ENCODE assay signal across 8 mouse cellular contexts in genomic region chr2:25372644-25373391, GRCm38 (mm10). TPM values are rescaled to one million over a fixed set of nuclear protein-coding genes. Genes with fewer than 3 reads are reported as not detected.
A peak's percentile ranks its signal among the peaks of the same experiment; 100 is the strongest.
DNase-seq lines count a peak whose midpoint lies in the region; ATAC-seq and TF ChIP-seq lines count a peak whose summit lies in the region.

No protein-coding gene starts in this region.

- no peaks in the 10 kb centered on the region for H3K27me3 ChIP-seq in kidney, embryonic 14.5 days (ENCODE audit: control insufficient read depth, insufficient read depth, low read length)
- H3K27me3 ChIP-seq in intestine, embryonic 15.5 days (replicated peaks) = no peaks in the 10 kb centered on the region
- H3K27me3 ChIP-seq in midbrain, postnatal 0 days (ENCODE audit: insufficient read depth, low read length) = no peaks in the 10 kb centered on the region; the same call in 1 of the 2 replicates

- H3K9me3 ChIP-seq in kidney, embryonic 14.5 days (ENCODE audit: control insufficient read depth, low read length) = no peaks in the 10 kb centered on the region
- H3K9me3 ChIP-seq in intestine, embryonic 15.5 days = no peaks in the 10 kb centered on the region
- H3K9me3 ChIP-seq in midbrain, postnatal 0 days (ENCODE audit: low read length) = no peaks in the 10 kb centered on the region

- no peak for TF ChIP-seq POLR2A in cortical plate, adult 2 months (IDR thresholded peaks at IDR 0.05; ENCODE audit: extremely low read depth, insufficient read depth, low read length)

- H3K9ac ChIP-seq in kidney, embryonic 14.5 days (ENCODE audit: low read depth, low read length) = peak overlapping the region; percentile 69
- H3K9ac ChIP-seq in intestine, embryonic 15.5 days = peak overlapping the region; percentile 73
- H3K9ac ChIP-seq in midbrain, postnatal 0 days (replicated peaks; ENCODE audit: low read length, poor library complexity, severe bottlenecking) = peak overlapping the region; percentile 59

- peaks cover 25% of the 10 kb centered on the region for H3K36me3 ChIP-seq in kidney, embryonic 14.5 days (ENCODE audit: control insufficient read depth, insufficient read depth, low read length)
- peaks cover 6% of the 10 kb centered on the region for H3K36me3 ChIP-seq in intestine, embryonic 15.5 days
- H3K36me3 ChIP-seq in midbrain, postnatal 0 days (ENCODE audit: insufficient read depth, low read length) = no peaks in the 10 kb centered on the region

- H3K4me3 ChIP-seq in kidney, embryonic 14.5 days (ENCODE audit: low read length) = peak overlapping the region; percentile 55
- peak overlapping the region; percentile 43 for H3K4me3 ChIP-seq in cortical plate, adult 2 months (ENCODE audit: insufficient read depth, low read length)
- H3K4me3 ChIP-seq in intestine, embryonic 15.5 days (replicated peaks) = peak overlapping the region; percentile 80
- peak overlapping the region; percentile 59 for H3K4me3 ChIP-seq in midbrain, postnatal 0 days (ENCODE audit: low read depth, low read length)

- WGBS in kidney, embryonic 14.5 days = 1% methylated on average over 42 of the region's 42 CpGs
- 3% methylated on average over 42 of the region's 42 CpGs for WGBS in intestine, embryonic 15.5 days
- 1% methylated on average over 42 of the region's 42 CpGs for WGBS in midbrain, postnatal 0 days

- ATAC-seq in kidney, embryonic 14.5 days (ENCODE audit: low FRiP score, low TSS enrichment) = no peak
- ATAC-seq in intestine, embryonic 15.5 days = peak; percentile 26
- peak; percentile 8; the same call in 1 of the 2 replicates for ATAC-seq in midbrain, postnatal 0 days (ENCODE audit: low FRiP score)

- H3K4me2 ChIP-seq in kidney, embryonic 14.5 days (replicated peaks; ENCODE audit: low read depth, low read length) = peak overlapping the region; percentile 97
- peak overlapping the region; percentile 96 for H3K4me2 ChIP-seq in intestine, embryonic 15.5 days (replicated peaks)
- H3K4me2 ChIP-seq in midbrain, postnatal 0 days (ENCODE audit: low read depth, low read length, poor library complexity, severe bottlenecking) = peak overlapping the region; percentile 88

- peaks cover 16% of the 10 kb centered on the region for H3K4me1 ChIP-seq in kidney, embryonic 14.5 days (ENCODE audit: control insufficient read depth, insufficient read depth, low read length)
- H3K4me1 ChIP-seq in cortical plate, adult 2 months (ENCODE audit: control insufficient read depth, insufficient read depth, low read length) = no peaks in the 10 kb centered on the region
- H3K4me1 ChIP-seq in intestine, embryonic 15.5 days (replicated peaks) = peaks cover 30% of the 10 kb centered on the region
- 0 out of 2 replicates have a peak, but pooled peaks cover 5% of the 10 kb centered on the region for H3K4me1 ChIP-seq in midbrain, postnatal 0 days (ENCODE audit: insufficient read depth, low read length)

- TF ChIP-seq CTCF in cortical plate, adult 2 months (IDR thresholded peaks at IDR 0.05; ENCODE audit: extremely low read depth, insufficient read depth, low read length) = no peak
- no peak for TF ChIP-seq CTCF in midbrain, postnatal 0 days (IDR thresholded peaks at IDR 0.05)

- H3K27ac ChIP-seq in kidney, embryonic 14.5 days (ENCODE audit: low read depth, low read length) = no peak overlapping the region
- no peak overlapping the region for H3K27ac ChIP-seq in cortical plate, adult 2 months (ENCODE audit: insufficient read depth, low read length)
- peak overlapping the region; percentile 78 for H3K27ac ChIP-seq in intestine, embryonic 15.5 days
- peak overlapping the region; percentile 1; the same call in 1 of the 2 replicates for H3K27ac ChIP-seq in midbrain, postnatal 0 days (ENCODE audit: low read depth, low read length)

- no peak for DNase-seq in kidney, postnatal 4 days
- no peak for DNase-seq in midbrain, postnatal 0 days (ENCODE audit: low spot score)
- DNase-seq in cerebellum, adult 11 months = no peak
- no peak for DNase-seq in frontal cortex, postnatal 10 days (ENCODE audit: low spot score in 2 of 2)
- DNase-seq in gastrocnemius, postnatal 4 days (ENCODE audit: low spot score in 2 of 2) = no peak

RNA-seq across cellular contexts. Expression of gene Sapcd2, which starts 0.7 kb away (rescaled TPM):
- 45.1 and 47.2 TPM in 2 replicates for polyA plus RNA-seq in kidney, embryonic 14.5 days (2014; fragmentation: Nextera tagmentation; extraction: Ambion mirVana)
- 4.0 and 4.4 TPM in 2 replicates for polyA plus RNA-seq in cortical plate, adult 2 months (2012; rRNA removed)
- 46.8 and 48.8 TPM in 2 replicates for polyA plus RNA-seq in intestine, embryonic 15.5 days (2015; fragmentation: Nextera tagmentation; extraction: Ambion mirVana)
- 18.9 and 21.6 TPM in 2 replicates for total RNA-seq in midbrain, postnatal 0 days (2014; rRNA removed)
- polyA plus RNA-seq in midbrain, postnatal 0 days (2015; fragmentation: Nextera tagmentation; extraction: Ambion mirVana) = 12.7 and 13.4 TPM in 2 replicates
- total RNA-seq in gastrocnemius, postnatal 4 days (2021) = 1 to 10 TPM; 6.2 TPM

RNA-seq across cellular contexts. Expression of gene Uap1l1, which starts 7.3 kb away (rescaled TPM):
- polyA plus RNA-seq in kidney, embryonic 14.5 days (2014; fragmentation: Nextera tagmentation; extraction: Ambion mirVana) = 19.3 and 25.0 TPM in 2 replicates
- 16.6 and 20.4 TPM in 2 replicates for polyA plus RNA-seq in cortical plate, adult 2 months (2012; rRNA removed)
- 105 and 122 TPM in 2 replicates for polyA plus RNA-seq in intestine, embryonic 15.5 days (2015; fragmentation: Nextera tagmentation; extraction: Ambion mirVana)
- total RNA-seq in midbrain, postnatal 0 days (2014; rRNA removed) = 7.9 and 9.9 TPM in 2 replicates
- 11.7 and 14.1 TPM in 2 replicates for polyA plus RNA-seq in midbrain, postnatal 0 days (2015; fragmentation: Nextera tagmentation; extraction: Ambion mirVana)
- 10 to 100 TPM; 11.2 to 14.3 TPM for total RNA-seq in gastrocnemius, postnatal 4 days (2021)

RNA-seq across cellular contexts. Expression of gene Dpp7, which starts 16.7 kb away (rescaled TPM):
- polyA plus RNA-seq in kidney, embryonic 14.5 days (2014; fragmentation: Nextera tagmentation; extraction: Ambion mirVana) = 15.4 and 16.2 TPM in 2 replicates
- 59.8 and 69.1 TPM in 2 replicates for polyA plus RNA-seq in cortical plate, adult 2 months (2012; rRNA removed)
- 46.0 and 48.6 TPM in 2 replicates for polyA plus RNA-seq in intestine, embryonic 15.5 days (2015; fragmentation: Nextera tagmentation; extraction: Ambion mirVana)
- 14.9 and 20.3 TPM in 2 replicates for total RNA-seq in midbrain, postnatal 0 days (2014; rRNA removed)
- polyA plus RNA-seq in midbrain, postnatal 0 days (2015; fragmentation: Nextera tagmentation; extraction: Ambion mirVana) = 22.7 and 26.2 TPM in 2 replicates
- 10 to 100 TPM in 1 of 2 experiments, 1 to 10 TPM in 1; 8.1 to 11.9 TPM for total RNA-seq in gastrocnemius, postnatal 4 days (2021)

RNA-seq across cellular contexts. Expression of gene Entpd2, which starts 22.9 kb away (rescaled TPM):
- polyA plus RNA-seq in kidney, embryonic 14.5 days (2014; fragmentation: Nextera tagmentation; extraction: Ambion mirVana) = 2.0 and 2.7 TPM in 2 replicates
- polyA plus RNA-seq in cortical plate, adult 2 months (2012; rRNA removed) = 15.8 and 19.0 TPM in 2 replicates
- polyA plus RNA-seq in intestine, embryonic 15.5 days (2015; fragmentation: Nextera tagmentation; extraction: Ambion mirVana) = 12.1 and 15.6 TPM in 2 replicates
- 4.2 and 4.4 TPM in 2 replicates for total RNA-seq in midbrain, postnatal 0 days (2014; rRNA removed)
- 10.4 and 10.6 TPM in 2 replicates for polyA plus RNA-seq in midbrain, postnatal 0 days (2015; fragmentation: Nextera tagmentation; extraction: Ambion mirVana)
- total RNA-seq in gastrocnemius, postnatal 4 days (2021) = 10 to 100 TPM; 35.1 to 42.0 TPM

RNA-seq across cellular contexts. Expression of gene Npdc1, which starts 26.3 kb away (rescaled TPM):
- 32.8 and 34.0 TPM in 2 replicates for polyA plus RNA-seq in kidney, embryonic 14.5 days (2014; fragmentation: Nextera tagmentation; extraction: Ambion mirVana)
- 435 and 468 TPM in 2 replicates for polyA plus RNA-seq in cortical plate, adult 2 months (2012; rRNA removed)
- polyA plus RNA-seq in intestine, embryonic 15.5 days (2015; fragmentation: Nextera tagmentation; extraction: Ambion mirVana) = 40.9 and 48.2 TPM in 2 replicates
- total RNA-seq in midbrain, postnatal 0 days (2014; rRNA removed) = 199 and 234 TPM in 2 replicates
- polyA plus RNA-seq in midbrain, postnatal 0 days (2015; fragmentation: Nextera tagmentation; extraction: Ambion mirVana) = 470 and 481 TPM in 2 replicates
- 10 to 100 TPM; 41.2 to 45.9 TPM for total RNA-seq in gastrocnemius, postnatal 4 days (2021)

Comparison
In these comparisons a context has a peak if more than half of its experiments do, and no peak if none do; other contexts are left out.
1. H3K27ac ChIP-seq: peak in intestine, embryonic 15.5 days (single experiment) and midbrain, postnatal 0 days (single experiment); none in kidney, embryonic 14.5 days (single experiment) and cortical plate, adult 2 months (single experiment).
2. Peak in every context shown above with its lines, with median percentiles within 50 percentile points of each other: H3K4me2 ChIP-seq, H3K4me3 ChIP-seq and H3K9ac ChIP-seq.